Comparison of ENCODE assay signal across 14 mouse cellular contexts in the genomic region with DNA sequence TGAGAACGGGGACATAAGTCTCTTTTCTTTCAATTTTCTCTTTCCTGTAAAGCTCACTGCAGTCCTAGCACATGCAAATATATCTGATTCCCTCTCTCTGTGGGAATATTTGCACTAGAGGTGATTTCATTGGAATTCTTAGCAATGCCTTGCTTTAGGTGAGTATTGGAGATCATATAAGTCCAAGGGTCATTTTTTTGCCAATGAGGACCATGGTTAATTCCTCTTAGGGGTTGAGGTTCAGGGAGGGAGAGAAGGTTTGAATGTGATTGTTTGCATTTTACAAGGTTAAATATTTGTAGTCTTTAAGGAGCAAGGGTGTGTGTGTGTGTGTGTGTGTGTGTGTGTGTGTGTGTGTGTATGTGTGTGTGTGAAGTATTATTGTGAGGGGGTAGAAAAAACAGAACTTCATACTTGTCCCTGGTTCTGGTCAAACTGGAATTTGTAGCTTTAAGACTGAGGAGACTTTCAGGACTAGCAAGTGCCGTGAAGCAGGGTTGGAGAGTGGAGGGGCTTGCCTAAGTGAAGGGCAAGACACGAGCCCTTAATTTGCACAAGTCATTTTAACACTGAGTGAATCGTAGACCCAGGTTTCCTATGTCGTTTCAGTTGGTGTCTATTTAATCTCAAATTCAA.
"Had no signal": no experiment of that assay in that cellular context is flagged by ENCODE, and none has a peak within 500 bp of the region (broad histone marks: within the 10 kb centered on the region; RNA-seq: fewer than 3 reads in every experiment).

No protein-coding gene starts in this region.

- H3K4me3 ChIP-seq: limb, embryonic 10.5 days; liver, embryonic 15.5 days; midbrain, embryonic 13.5 days; myocyte; neural tube, embryonic 15.5 days had no signal

- H3K9ac ChIP-seq: liver, embryonic 15.5 days; midbrain, embryonic 13.5 days; neural tube, embryonic 15.5 days had no signal

- H3K27ac ChIP-seq: limb, embryonic 10.5 days; liver, embryonic 15.5 days; midbrain, embryonic 13.5 days; neural tube, embryonic 15.5 days had no signal

- H3K36me3 ChIP-seq: limb, embryonic 10.5 days; liver, embryonic 15.5 days; midbrain, embryonic 13.5 days; neural tube, embryonic 15.5 days had no signal

- DNase-seq: kidney, adult 9 months; kidney, postnatal 14 days; lung, postnatal 36 days; right cerebral cortex, adult 18-20 months; thymus, adult 2 months; thymus, postnatal 25 days had no signal

- H3K27me3 ChIP-seq: liver, embryonic 15.5 days; midbrain, embryonic 13.5 days; neural tube, embryonic 15.5 days had no signal

- H3K4me2 ChIP-seq: liver, embryonic 11.5 days; liver, embryonic 15.5 days; midbrain, embryonic 13.5 days; neural tube, embryonic 15.5 days had no signal

- H3K4me1 ChIP-seq: liver, embryonic 15.5 days; midbrain, embryonic 13.5 days had no signal

- H3K9me3 ChIP-seq: limb, embryonic 10.5 days; liver, embryonic 15.5 days; midbrain, embryonic 13.5 days; neural tube, embryonic 15.5 days had no signal

- ATAC-seq: hindbrain, embryonic 16.5 days; inflammation-experienced regulatory T-cells, adult 6 months; midbrain, embryonic 13.5 days had no signal
